Mouse (Mus musculus): ENCODE measurements around the gene Knl1. TPM values are rescaled to one million over a fixed set of nuclear protein-coding genes. Genes with fewer than 3 reads are reported as not detected.

The Knl1 gene
- total RNA-seq, 2 experiments from 2014 or later, result 55.3 to 69.4 TPM

DNA sequence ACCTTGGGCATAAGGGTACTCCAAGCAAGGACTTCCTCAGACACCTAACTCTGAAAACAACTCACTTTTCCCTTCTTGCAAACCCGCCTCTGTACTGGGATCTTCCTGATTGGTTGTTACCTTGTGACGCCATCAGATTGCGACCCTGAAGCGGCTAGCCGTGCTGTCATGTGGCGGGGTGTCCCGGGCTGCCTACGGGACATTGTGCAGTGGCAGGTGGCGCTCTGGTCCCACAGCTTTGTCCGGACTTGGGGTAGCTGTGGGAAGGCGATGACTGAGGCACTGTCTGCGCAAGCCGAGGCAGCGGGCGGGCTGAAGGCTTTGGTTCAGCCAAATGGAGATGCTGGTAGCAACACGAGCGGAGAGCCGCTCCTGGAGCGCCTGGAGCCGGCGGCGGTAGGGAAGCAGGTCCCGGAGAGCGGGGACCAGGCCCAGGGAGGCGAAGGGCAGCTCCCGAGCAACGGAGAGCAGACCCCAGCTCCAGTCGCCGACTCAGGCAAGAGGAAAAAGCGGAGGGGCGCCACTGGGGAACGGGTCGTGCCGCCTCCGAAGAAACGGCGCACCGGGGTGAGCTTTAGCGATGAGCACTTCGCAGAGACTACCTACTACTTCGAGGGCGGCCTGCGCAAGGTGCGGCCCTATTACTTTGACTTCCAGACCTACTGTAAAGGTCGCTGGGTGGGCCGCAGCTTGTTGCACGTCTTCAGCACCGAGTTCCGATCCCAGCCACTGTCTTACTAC lies 12.1 kb upstream of the Knl1 start, which contains the start of gene Rpusd2:
TSS of gene Rpusd2 (plus strand) at position 135 of the 741 bp plus-strand sequence.
- ATAC-seq (replicated peaks; ENCODE audit: poor library complexity), result peak; percentile 98

DNA sequence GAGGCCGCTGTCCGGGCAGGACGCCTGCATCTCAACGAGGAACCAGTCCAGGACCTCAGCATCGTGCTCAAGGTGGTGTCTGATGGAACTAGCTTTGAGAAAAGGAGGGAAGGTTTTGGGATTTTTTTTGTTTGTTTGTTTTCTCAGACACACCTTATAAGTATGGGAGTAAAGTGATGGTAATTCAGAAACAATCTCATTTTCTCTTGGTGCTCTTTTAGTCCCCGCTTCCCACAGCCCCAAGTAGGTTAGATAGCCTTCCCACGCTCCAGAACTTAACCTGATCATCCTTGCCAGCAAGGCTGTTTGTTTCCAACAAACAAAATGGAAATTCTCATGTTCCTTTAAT lies 11.5 kb upstream of the Knl1 start:
- ATAC-seq (replicated peaks; ENCODE audit: poor library complexity), result no peak

DNA sequence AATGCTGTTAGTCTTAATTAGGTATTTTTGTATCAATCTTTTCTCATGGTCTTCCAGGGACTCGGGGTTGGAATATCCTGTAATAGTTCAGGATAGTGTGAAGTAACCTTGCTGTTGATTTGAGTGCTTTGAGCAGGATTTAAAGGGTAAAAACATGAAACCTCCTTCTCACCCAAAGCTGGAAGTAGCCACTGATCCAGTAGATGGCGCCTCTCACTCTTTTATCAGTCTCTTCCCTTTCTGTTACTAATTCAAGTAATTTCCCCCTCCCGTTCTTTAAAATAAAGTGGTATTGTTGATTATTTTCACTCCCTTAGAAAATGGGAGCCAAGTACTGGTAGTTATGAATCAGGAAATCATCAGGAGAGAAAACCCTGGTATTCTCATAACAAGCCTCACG lies 6.0 kb upstream of the Knl1 start:
- ATAC-seq (replicated peaks; ENCODE audit: poor library complexity), result peak; percentile 71

- ATAC-seq (replicated peaks; ENCODE audit: poor library complexity), result no peak
These were observed 1.8 kb upstream of the Knl1 start for GRCm38 (mm10) chr2:119045163-119045562.

DNA sequence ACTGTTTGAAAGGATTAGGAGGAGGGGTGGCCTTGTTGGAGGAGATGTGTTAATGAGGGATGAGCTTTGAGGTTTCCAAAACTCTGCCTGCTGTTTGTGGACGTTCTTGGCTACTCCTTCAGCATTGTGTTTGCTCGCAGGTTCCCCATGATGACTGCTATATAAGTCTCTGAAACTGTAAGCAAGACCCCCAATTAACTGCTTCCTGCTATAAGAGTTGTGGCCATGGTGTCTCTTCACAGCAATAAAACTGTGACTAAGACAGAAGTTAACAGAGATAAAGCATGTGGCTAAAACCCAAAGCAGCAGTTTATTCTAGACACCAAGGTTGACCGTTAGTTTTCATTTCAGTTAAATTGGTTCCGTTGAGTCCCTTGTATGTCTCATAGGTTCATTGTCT lies 930 bp downstream of the Knl1 start:
- peak; percentile 10 for ATAC-seq (replicated peaks; ENCODE audit: poor library complexity)

DNA sequence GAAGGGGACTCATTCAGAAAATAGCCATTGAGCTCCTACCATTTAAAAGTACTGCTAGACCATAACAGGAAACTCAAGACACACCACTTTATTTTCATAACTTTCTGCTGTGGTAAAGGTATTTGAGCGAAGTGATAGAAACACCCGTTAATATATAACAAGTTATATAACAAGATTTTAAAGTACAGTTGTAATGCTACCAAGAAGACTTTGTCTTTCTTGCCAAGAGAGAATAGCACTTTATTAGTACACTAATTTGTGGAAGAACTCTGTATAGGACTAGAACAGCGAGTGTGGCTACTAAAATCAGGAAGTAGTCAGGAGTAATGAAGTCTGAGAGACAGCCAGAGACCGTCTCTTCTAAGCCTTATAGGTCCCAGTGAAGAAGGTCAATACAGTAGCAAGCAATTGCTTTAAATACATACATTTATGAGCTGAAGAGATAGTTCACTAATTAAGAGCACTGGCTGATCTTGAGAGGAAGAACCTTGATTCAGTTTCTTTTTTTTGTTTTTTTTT lies 3.3 kb downstream of the Knl1 start:
- ATAC-seq (replicated peaks; ENCODE audit: poor library complexity), result no peak

- ATAC-seq (replicated peaks; ENCODE audit: poor library complexity), result peak; percentile 77
These were observed 13.2 kb downstream of the Knl1 start for GRCm38 (mm10) chr2:119060139-119060538.

DNA sequence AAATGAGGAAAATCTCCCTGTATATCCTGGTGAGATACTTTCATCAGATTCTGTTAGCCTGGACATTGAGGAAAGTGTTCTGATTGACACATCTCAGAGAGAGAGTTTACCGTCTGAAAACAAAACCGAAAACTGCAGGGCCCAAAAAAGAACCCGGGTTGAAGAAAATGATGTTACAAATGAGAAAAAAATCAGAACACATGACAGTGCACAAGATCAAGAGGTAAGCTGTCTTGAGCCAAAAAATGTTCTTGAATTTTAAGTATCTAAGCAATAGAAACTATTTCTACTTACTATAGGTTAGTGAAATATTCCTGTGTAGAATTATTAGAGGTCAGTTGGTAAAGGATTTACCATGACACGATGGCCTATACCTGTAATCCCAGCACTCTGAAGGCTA lies 25.5 kb downstream of the Knl1 start:
- no peak for ATAC-seq (replicated peaks; ENCODE audit: poor library complexity)

DNA sequence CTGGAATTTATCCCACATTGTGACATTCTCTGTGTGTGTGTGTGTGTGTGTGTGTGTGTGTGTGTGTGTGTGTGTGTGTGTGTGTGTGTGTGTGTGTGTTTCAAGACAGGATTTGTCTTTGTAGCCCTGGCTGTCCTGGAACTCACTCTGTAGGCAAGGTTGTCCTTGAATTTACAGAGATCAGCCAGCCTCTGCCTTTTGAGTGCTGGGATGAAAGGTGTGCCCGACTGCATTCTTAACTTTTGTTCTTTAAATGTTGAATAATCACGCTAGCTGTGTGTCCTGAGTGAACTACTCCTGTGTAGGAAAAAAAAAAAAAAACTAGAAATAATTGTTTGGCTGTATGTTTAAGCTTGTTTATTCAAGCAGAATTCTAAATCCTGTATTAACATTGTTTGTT lies 39.2 kb downstream of the Knl1 start:
- ATAC-seq (replicated peaks; ENCODE audit: poor library complexity), result no peak

DNA sequence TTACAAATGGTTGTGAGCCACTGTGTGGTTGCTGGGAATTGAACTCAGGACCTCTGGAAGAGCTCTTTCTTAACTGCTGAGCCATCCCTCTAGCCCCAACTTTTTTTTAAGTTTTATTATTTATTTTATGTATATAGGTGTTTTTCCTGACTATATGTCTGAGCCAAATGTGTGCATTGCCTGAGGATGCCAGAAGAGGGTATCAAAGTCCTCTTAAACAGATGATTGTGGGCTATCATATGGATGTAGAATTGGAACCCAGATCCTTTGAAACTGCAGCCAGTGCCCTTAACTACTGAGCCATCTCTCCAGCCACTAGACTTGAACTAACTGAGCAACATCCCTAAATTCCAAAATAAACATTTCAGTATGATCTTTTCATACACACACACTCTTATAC lies 54.6 kb downstream of the Knl1 start:
- ATAC-seq (replicated peaks; ENCODE audit: poor library complexity), result no peak

GRCm38 (mm10) chr2:119106583-119106982 lies 59.7 kb downstream of the Knl1 start:
- ATAC-seq (replicated peaks; ENCODE audit: poor library complexity), result 0 out of 2 replicates have a peak, but pooled peaks have one; percentile 48

DNA sequence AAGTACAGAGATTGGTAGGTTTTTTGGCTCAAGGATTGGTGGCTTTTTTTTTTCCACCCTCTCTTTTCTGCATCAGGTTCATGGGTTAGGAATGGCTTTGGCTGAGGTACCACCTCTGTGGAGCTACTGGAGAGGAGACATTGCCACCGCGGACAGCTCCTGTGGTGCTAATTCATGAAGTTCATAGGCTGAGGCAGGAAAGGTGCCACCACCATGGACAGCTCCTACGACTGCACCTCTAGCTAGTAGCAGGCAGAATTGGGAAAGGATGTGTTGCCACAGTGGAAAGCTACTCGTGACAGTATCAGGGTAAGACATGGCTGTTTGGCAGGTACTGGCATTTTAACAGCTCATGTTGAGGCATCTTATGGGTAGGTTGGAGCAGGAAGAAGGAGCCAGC lies 61.6 kb downstream of the Knl1 start:
- ATAC-seq (replicated peaks; ENCODE audit: poor library complexity), result peak; percentile 56

DNA sequence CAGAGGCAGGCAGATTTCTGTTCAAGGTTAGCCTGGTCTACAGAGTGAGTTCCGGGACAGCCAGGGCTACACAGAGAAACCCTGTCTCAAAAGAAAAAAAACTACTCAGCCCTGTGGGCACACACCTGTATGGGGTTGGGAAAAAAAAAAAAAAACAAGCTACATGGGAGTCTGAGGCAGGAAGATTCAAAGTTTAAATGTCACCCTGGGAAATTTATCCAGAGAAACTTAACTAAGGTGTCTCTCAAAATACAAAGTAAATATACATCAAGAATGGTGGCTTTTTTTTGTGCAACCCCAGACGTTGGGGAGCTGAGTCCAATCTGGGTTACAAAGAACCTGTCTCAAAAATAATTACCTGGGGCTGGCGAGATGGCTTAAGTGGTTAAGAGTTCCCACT lies 64.1 kb downstream of the Knl1 start:
- ATAC-seq (replicated peaks; ENCODE audit: poor library complexity), result no peak

GRCm38 (mm10) chr2:119112438-119113112 lies 65.7 kb downstream of the Knl1 start, which contains the start of gene Rad51:
TSS of gene Rad51 (plus strand) at chr2:119112793.
- peak; percentile 93 for ATAC-seq (replicated peaks; ENCODE audit: poor library complexity)

GRCm38 (mm10) chr2:119113121-119113925 lies 66.4 kb downstream of the Knl1 start:
- ATAC-seq (replicated peaks; ENCODE audit: poor library complexity), result no peak

DNA sequence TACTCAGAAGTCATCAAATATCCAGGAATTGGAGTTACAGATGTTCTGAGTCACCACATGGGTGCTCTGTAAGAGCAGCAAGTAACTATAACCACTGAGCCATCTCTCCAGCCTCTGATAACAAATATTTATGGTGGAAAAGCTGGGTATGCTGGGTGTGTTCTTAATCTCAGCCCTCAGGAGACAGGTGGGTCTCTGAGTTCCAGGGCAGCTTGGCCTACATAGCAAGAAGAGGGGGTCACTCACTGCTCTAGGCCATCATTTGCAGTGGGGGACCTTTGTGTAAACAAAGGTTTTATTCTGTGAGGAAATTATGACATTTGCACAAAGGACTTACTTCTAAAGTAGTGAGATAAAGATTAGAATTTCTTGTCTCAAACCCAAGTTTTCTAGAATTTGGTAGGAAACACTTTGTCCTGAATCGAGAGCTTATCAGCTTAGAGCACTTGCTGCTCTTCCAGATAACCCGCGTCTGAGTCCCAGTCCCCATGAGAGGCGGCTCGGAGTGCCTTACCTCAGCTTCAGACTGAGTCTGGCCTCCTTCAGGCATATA lies 89.5 kb downstream of the Knl1 start:
- ATAC-seq (replicated peaks; ENCODE audit: poor library complexity), result peak; percentile 97

DNA sequence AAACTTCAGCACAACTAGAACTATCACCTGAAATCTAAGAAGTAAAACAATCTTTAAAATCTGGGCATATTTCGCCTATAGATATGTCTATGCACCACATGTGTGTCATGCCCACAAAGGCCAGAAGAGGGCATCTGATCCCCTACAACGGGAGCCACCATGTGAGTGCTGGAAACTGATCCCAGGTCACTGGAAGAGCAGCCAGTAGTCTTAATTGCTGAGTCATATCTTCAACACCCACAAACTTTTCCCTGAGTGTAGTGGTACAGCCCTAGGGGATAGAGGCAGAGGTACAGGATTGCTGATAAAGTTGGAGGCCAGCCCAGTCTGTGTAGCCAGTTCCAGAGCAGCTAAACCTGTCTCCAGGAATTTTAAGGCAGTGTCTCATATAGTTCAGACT lies 98.3 kb downstream of the Knl1 start:
- peak; percentile 83 for ATAC-seq (replicated peaks; ENCODE audit: poor library complexity)

GRCm38 (mm10) chr2:119146435-119146834 lies 99.5 kb downstream of the Knl1 start:
- no peak for ATAC-seq (replicated peaks; ENCODE audit: poor library complexity)

DNA sequence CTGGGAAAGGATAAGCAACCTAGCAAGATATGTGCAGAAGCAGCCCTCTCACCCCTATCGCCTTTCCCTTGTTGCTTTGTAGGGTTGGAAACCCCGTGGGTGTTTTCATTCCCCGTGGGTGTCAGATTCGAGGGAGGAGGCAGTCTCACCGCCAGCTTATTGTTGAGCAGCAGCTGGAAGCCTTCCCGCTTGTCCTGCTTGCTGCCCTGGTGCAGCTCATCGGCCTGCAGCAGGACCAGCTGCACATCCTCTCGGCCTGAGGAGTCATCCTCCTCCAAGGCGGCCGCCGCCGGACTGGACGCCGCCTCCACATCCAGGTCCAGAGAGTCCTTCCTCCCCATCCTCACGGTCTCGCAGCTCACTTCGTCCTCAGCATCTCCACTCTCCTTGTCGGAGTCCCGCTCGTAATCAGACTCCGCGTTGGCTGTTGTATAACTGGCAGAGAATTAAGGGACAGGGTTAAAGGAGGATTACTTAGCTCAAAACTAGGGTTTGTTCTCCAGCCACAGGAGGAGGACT lies 100.3 kb downstream of the Knl1 start:
- no peak for ATAC-seq (replicated peaks; ENCODE audit: poor library complexity)

DNA sequence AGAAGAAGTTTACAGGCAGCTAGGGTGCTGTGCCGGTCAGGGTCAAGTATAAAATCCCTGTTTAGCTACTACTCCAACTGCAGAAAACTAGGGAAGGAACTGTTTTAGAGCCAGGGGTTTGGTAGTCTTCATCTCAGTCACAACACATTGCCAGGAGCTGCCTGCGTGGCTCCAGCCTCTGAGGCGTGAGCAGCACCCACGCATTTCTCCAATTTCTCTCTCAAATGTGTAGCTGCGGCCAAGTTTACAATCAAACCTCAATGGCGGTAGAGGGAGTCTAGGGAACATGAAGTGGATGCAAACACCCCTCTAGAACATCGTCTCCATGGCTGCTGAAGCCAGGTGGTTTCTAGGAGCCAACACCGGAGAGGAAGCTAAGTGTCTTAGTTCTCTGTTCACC lies 100.9 kb downstream of the Knl1 start:
- ATAC-seq (replicated peaks; ENCODE audit: poor library complexity), result no peak

- ATAC-seq (replicated peaks; ENCODE audit: poor library complexity), result no peak
These were observed 105.3 kb downstream of the Knl1 start for GRCm38 (mm10) chr2:119152255-119152654.

All from megakaryocyte progenitor cell, adult 5-6 weeks (primary cell).